Mouse (Mus musculus) spleen, adult 12 weeks (tissue): ENCODE measurements around the gene Pkp2.
"Not testable (repeated sequence)": the region's sequence is repeated elsewhere in the genome, so short reads cannot be mapped to it uniquely, and the experiment has no call there.

Source experiments
- DNase-seq: peaks from one replicate; pipeline ENCODE4 v3.0.0; 2022; ENCODE audit warnings: low spot score

The Pkp2 gene

DNA sequence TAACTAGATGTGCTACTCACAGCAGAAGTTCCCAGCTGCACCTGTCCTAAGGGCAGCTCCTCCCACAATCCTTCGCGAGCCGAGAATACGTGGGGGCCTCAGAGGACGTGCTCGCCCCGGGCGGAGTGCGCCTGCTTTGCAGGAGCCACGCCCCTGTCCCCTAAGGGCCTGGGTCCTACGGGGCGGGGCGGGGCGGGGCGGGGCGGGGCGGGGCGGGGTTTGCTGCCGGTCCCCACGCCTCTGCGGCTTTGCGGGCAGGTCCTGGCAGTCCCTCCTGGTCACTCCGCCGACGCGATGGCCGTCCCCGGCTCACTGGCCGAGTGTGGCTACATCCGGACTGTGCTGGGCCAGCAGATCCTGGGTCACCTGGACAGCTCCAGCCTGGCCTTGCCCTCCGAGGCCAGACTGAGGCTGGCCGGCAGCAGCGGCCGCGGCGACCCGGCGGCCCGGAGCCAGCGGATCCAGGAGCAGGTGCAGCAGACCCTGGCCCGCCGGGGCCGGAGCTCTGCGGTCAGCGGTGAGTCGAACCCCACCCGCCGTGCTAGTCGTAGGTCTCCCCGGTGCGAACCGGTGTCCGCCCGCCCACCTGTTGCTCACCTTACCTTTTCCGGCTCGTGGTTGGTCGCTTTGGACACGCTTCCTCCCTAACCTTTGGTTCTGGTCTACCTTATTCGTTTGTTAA, at the start of gene Pkp2:
Pkp2 (plus strand) TSS at position 240 of the 682 bp plus-strand sequence.
- no peak for DNase-seq

DNA sequence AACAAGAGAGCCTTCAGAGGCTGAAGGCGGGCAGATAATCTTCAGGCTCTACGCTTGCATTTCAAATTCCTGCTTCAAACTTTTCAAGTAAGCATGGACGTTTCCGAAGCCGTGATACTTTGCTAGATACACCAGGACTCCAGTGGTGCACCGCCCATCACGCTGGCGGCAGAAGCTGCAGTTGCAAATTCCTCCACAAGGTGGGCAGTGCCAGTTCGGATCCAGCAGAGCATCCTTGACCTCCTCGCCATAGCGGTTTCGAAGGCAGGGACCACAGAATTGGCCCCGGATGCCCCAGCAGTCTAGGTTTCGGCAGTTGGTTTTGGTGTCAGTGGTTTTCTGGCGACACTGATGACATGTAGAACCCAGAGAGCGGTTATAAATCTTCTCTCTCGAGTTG, 15.7 kb upstream of the Pkp2 start:
- no peak for DNase-seq

GRCm38 (mm10) chr16:16201991-16202390, 11.1 kb upstream of the Pkp2 start:
- not testable (repeated sequence) for DNase-seq

GRCm38 (mm10) chr16:16204648-16205047, 8.5 kb upstream of the Pkp2 start:
- no peak for DNase-seq

GRCm38 (mm10) chr16:16212723-16213078, 417 bp upstream of the Pkp2 start:
- no peak for DNase-seq

DNA sequence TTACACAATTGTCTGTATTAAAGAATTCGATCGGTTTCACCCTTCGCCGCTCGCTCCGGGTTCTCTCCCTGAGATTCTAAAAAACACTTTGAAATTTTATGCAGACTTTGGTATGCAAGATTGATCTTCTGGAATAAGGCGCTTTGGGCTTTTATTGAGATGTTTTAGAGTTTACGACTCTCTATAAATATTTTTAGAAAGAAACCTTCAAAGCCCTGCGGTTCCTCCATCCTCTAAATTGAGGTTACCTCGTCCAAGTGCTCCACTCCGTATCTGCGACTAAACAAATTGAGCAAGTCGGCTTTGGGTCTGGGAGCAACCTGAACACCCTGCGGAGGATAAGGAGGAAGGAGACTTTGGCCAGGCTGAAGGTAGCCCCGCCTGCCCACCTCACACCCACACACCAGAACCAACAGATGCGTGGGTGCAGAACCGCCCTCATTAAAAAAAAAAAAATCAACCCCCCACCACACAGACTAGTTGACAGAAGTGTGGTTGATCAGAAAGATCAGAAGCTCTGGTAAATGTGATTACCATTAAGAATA, 715 bp downstream of the Pkp2 start:
- DNase-seq = no peak

GRCm38 (mm10) chr16:16215645-16216387, 2.7 kb downstream of the Pkp2 start:
- DNase-seq = no peak

DNA sequence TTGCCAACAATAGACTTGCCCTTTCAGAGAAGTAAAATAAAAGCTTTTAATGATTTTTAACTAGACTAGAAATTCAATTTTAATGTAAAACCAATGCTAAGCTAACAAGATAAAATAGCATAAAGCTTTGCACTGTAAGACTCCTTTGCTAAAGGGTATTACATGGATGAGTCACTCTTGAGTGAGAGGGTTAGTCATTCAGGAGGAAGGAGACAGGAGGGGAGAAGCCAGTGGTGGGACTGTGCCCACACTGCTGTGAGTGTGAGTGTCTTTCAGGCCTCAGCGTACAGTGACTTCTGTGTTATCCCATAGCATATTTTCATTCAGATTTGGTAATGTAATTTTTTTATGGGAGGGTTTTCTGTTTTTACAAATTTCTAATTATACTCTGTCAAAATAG, 3.8 kb downstream of the Pkp2 start:
- no peak for DNase-seq

GRCm38 (mm10) chr16:16219835-16220234, 6.7 kb downstream of the Pkp2 start:
- no peak for DNase-seq

- DNase-seq = no peak
Measured at GRCm38 (mm10) chr16:16222651-16223050, 9.5 kb downstream of the Pkp2 start.

- no peak for DNase-seq
Measured at GRCm38 (mm10) chr16:16224506-16224924, 11.4 kb downstream of the Pkp2 start.

DNA sequence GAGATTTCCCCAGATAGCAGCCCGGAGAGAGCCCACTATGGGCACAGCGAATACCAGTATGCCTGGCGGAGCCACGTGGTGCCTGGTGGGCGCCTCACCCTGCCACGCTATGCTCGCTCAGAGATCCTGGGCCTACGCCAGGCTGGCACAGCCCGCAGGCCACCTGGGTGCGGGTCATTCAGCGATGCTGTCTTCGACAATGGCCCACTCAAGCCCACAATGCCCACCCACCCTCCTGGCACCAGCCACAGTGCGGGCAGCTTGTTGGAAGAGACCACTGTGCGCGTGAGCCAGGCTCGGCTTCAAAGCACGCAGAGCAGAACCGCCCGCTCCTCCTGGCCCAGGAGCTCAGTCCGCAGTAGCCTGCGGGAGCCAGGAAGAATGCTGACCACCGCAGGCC, 12.7 kb downstream of the Pkp2 start:
- no peak for DNase-seq

DNA sequence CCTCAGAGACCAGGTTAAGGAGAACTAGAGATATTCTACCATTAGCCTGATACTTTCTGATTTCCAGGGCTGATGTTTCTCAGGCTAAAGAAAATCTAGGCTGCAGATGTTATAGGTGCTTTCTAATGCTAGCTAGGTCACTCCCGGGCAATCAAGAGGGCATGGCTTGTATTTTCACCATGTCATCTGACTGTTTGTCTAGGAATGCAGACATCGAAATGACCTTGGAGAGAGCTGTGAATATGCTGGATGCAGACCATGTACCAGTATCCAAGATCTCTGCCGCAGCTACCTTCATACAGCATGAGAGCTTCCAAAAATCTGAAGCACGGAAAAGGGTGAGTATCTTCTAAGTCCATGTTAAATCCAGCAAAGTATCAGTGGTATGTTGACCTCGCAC, 17.3 kb downstream of the Pkp2 start:
- DNase-seq = no peak

DNA sequence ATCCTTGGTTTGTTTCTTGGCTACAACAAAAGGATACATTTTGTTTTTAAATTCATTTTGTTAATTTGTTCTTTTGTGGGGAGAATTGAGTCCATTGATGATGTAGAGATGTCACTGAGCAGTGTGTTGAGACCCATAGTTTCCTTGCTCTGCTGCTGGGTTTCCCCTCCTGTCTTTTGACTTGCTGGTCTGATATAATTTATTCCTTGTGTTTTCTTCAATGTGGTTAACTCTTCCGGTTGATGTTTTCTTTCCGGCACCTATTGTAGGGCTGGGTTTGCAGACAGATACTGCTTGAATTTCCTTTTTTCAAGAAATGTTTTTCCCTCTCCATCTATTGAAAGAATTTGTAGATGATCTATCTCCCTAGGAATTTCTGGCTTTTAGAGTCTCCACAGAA, 20.8 kb downstream of the Pkp2 start:
- no peak for DNase-seq

DNA sequence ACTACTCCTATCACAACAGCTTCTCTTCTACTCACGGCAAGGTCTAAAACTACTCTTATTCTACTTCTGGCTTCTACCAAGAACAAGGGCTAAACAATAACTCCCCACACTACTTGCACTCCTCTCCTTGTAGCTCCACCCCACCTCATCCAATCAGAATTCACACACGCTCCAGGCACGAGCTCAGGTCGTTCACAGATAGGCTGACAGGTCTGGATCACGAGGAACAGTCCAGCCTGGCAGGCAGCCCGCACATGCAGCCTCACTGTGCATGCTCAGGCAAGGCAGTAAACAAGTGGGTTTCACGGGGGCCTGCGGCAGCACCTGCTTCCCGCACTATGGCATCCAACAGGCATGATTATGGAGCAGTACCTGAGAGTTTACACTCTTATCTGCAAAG, 23.6 kb downstream of the Pkp2 start:
- DNase-seq = not testable (repeated sequence)

DNA sequence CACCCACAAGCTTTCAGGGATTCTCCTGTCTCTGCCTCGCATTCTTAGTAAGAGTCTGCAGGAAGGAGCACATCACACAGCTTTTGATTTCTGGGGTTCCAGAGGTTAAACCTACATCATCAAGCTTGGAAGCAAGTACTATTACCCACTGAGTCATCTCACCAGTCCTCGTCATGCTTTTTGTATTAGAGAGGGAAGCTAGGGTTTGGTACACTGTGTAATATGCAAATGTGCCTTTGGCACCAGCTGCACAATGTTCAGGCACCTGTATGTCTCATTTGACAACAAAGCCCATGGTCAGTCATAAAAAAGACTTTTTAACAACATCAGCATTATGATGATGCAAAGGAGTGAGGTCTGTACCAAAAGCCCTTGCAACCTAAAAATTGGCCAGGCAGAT, 25.2 kb downstream of the Pkp2 start:
- no peak for DNase-seq

GRCm38 (mm10) chr16:16244711-16245110, 31.6 kb downstream of the Pkp2 start:
- DNase-seq = no peak

DNA sequence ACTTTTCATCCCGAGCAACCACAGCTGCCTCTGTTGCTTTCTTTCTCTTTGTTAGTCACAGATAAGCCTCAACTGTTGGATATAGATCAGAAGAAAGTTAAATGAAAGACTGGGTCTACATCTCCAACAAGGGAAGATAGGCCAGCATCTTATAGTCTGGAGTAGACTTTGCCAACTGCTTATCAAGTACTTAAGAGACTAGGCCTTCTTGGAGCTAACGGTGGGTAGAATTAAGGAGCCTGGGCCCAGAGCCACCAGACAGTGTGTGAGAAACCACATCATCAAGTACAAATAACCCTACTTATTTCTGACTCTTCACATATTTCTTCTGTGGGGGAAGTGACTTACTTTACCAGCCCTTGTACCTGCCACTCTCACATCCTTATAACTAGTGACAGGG, 37.4 kb downstream of the Pkp2 start:
- no peak for DNase-seq

- DNase-seq = no peak
Measured at GRCm38 (mm10) chr16:16253326-16254074, 40.4 kb downstream of the Pkp2 start.

DNA sequence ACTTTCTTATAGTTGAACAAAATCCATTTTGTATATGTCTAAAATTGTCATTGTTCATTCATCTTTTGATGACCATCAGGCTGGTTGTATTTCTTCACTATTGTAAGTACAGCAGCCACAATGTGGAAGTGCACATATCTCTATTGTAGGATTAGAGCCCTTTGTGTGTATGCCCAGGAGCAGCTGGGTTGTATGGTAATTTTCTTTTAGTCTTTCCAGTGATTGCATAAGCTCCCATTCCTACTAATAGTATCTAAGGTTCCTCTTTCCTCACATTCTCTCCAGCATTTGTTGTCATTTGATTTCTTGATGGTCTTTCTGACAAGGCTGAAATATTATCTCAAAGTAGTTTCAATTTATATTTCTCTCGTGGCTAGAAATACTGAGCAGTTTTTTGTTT, 42.1 kb downstream of the Pkp2 start:
- DNase-seq = no peak

DNA sequence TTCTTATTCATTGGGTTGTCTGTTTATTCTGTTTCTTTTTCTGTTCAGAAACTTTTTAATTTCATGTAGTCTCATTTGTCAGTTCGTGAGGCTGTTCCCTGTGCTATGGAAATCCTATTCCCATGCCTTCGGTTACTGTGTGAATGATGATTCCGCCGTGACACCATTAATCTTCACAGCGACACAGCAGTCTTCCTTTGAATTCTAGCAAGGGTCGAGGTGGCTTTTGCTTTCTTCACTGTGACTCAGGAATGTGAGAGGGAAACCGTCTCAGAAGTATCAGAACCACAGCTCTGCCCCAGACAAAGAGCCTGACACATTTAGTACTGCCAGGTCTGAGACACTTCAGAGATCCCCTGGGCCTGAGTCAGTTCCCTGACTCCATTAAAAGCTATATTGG, 42.8 kb downstream of the Pkp2 start:
- DNase-seq = no peak

GRCm38 (mm10) chr16:16256672-16257071, 43.6 kb downstream of the Pkp2 start:
- DNase-seq = no peak

DNA sequence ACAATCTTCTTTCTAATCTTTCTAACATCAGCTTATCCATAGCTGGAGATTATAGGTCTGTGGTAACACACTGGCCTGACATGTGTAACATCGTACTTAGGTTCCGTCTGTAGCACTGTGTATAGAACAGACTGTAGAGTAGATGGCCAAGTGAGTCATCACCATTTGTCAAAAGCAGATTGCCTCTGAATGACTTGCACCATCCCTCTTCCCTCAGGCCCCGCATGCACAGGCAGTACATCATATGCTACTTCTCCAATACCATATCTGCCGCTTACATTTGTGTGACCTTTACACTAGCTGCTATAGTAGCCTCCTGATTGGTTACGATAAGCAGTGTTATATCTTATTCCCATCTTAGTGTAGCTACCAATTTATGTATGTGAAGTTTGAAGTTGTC, 47.8 kb downstream of the Pkp2 start:
- DNase-seq = no peak
